Mouse (Mus musculus): ENCODE measurements around the gene 2310061I04Rik. TPM values are rescaled to one million over a fixed set of nuclear protein-coding genes. Genes with fewer than 3 reads are reported as not detected.
A peak's percentile ranks its signal among the peaks of the same experiment; 100 is the strongest.

Gene 2310061I04Rik
- total and polyA plus RNA-seq, 3 experiments, result 11.4 to 106 TPM; not detected in 1

DNA sequence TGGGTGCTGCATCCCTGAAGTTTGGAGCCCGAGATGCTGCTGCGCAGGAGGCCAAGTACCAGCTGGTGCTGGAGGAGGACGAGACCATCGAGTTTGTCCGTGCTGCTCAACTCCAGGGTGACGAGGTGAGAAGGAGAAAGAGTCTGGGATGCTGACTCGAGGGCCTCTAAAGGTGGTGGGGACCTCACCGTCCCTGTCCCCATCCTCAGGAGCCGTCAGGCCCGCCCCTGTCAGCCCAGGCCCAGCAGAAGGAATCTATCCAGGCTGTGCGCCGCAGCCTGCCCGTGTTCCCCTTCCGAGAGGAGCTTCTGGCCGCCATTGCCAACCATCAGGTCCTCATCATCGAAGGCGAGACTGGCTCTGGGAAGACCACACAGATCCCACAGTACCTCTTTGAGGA lies 14.3 kb downstream of the 2310061I04Rik start:
- no peaks in the 10 kb centered on the region for H3K9me3 ChIP-seq (replicated peaks; ENCODE audit: insufficient read depth, low read length)
- DNase-seq (ENCODE audit: low read depth, low spot score), result no peak
- no peak overlapping the region for H3K4me3 ChIP-seq (ENCODE audit: control insufficient read depth in 1 of 2, insufficient read depth in 1 of 2, low read depth in 2 of 2, low read length in 2 of 2)
- no peak overlapping the region for H3K27ac ChIP-seq (ENCODE audit: control insufficient read depth, low read depth, low read length)
- peaks cover 14% of the 10 kb centered on the region for H3K79me2 ChIP-seq (ENCODE audit: control insufficient read depth, insufficient read depth, low read length, poor library complexity)
- no peak overlapping the region for H3K9ac ChIP-seq (ENCODE audit: control insufficient read depth, low read depth, low read length, poor library complexity, severe bottlenecking)
- H3K36me3 ChIP-seq (ENCODE audit: control insufficient read depth in 1 of 2, insufficient read depth in 2 of 2, low read length in 2 of 2), result peaks cover 2 to 4% of the 10 kb centered on the region in 2 experiments; a peak in 2 of 4 replicates
- peaks cover 2 to 7% of the 10 kb centered on the region in 2 experiments; a peak in 2 of 4 replicates for H3K4me1 ChIP-seq (ENCODE audit: control insufficient read depth in 1 of 2, insufficient read depth in 2 of 2, low read length in 2 of 2)
- no peaks in the 10 kb centered on the region for H3K27me3 ChIP-seq (ENCODE audit: control insufficient read depth in 1 of 2, insufficient read depth in 2 of 2, low read length in 2 of 2)
- TF ChIP-seq NRF1 (IDR thresholded peaks at IDR 0.05; ENCODE audit: insufficient read depth, low read depth, low read length, poor library complexity, severe bottlenecking) (no peak), POLR2AphosphoS2 (IDR thresholded peaks at IDR 0.05; ENCODE audit: low read length) (no peak), TBP (IDR thresholded peaks at IDR 0.05; ENCODE audit: low read depth, low read length) (no peak), MAZ (IDR thresholded peaks at IDR 0.05; ENCODE audit: low read depth, low read length) (no peak), SMC3 (IDR thresholded peaks at IDR 0.05; ENCODE audit: low read depth, low read length) (no peak), ETS1 (IDR thresholded peaks at IDR 0.05; ENCODE audit: low read depth, low read length) (no peak), MAX (IDR thresholded peaks at IDR 0.05; ENCODE audit: low read length) (no peak), NELFE (IDR thresholded peaks at IDR 0.05; ENCODE audit: low read depth, low read length) (no peak), USF1 (IDR thresholded peaks at IDR 0.05; ENCODE audit: low read depth, low read length) (no peak), ZKSCAN1 (IDR thresholded peaks at IDR 0.05; ENCODE audit: low read depth, low read length) (no peak), POLR2AphosphoS5 (IDR thresholded peaks at IDR 0.05; ENCODE audit: borderline replicate concordance, low read depth, low read length) (no peak), MYC (IDR thresholded peaks at IDR 0.05; ENCODE audit: low read depth, low read length) (no peak)

DNA sequence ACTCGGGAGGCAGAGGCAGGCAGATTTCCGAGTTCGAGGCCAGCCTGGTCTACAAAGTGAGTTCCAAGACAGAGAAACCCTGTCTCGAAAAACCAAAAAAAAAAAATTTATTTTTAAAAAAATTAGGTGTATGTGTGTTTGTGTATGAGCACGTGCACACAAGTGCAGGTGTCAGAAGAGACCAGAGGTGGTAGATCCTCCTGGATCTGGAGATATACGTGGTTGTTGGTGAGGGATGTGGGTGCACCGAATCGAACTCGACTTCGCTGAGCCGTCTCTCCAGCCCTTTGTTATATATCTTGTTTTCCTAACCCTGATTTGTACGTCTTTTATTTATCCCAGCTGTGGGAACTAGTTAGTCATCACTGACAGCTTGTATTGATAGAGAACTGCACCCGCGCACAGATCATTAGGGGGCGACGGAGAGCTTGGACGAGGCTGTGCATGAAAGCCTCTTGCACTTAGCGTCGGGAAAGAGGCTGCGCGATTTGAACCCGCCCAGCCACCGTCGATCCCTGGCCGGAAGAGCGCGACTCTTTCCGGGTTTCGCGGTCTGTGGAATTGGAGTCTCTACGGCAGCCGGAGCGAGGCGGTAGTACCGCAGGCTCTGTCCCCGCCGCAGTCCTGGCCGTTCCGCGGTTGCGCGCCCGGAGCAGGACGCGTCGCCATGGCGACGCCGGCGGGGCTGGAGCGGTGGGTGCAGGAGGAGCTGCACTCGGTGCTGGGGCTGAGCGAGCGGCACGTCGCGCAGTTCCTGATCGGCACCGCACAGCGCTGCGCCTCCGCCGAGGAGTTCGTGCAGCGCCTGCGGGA lies 17.8 kb downstream of the 2310061I04Rik start, which contains the start of gene Dhx16:
TSS of gene Dhx16 (plus strand) at position 575 of the 813 bp plus-strand sequence.
- H3K27ac ChIP-seq (ENCODE audit: control insufficient read depth, low read depth, low read length), result peak within 1 kb of the TSS; percentile 54
- H3K4me1 ChIP-seq (ENCODE audit: control insufficient read depth in 1 of 2, insufficient read depth in 2 of 2, low read length in 2 of 2), result peaks cover 2 to 12% of the 10 kb centered on the region in 2 experiments; a peak in 3 of 4 replicates
- TF ChIP-seq POLR2AphosphoS5 (IDR thresholded peaks at IDR 0.05; ENCODE audit: borderline replicate concordance, low read depth, low read length) (no peak), TAL1 (IDR thresholded peaks at IDR 0.05; ENCODE audit: low read length) (no peak), GABPA (IDR thresholded peaks at IDR 0.05; ENCODE audit: low read depth, low read length) (peak; percentile 49; the same call in 1 of the 2 replicates), ZMIZ1 (IDR thresholded peaks at IDR 0.05; ENCODE audit: low read depth, low read length) (no peak), RCOR1 (IDR thresholded peaks at IDR 0.05; ENCODE audit: low read depth, low read length) (no peak; the same call in 1 of the 2 replicates), ZC3H11A (IDR thresholded peaks at IDR 0.05; ENCODE audit: low read depth, low read length) (peak; percentile 32), NRF1 (IDR thresholded peaks at IDR 0.05; ENCODE audit: insufficient read depth, low read depth, low read length, poor library complexity, severe bottlenecking) (peak; percentile 61), TCF12 (IDR thresholded peaks at IDR 0.05; ENCODE audit: low read depth, low read length) (peak; percentile 46; the same call in 1 of the 2 replicates), MYB (IDR thresholded peaks at IDR 0.05; ENCODE audit: low read depth, low read length) (no peak), RAD21 (IDR thresholded peaks at IDR 0.05; ENCODE audit: low read depth, low read length) (peak; percentile 56), CHD1 (IDR thresholded peaks at IDR 0.05; ENCODE audit: low read depth, low read length) (no peak), ZKSCAN1 (IDR thresholded peaks at IDR 0.05; ENCODE audit: low read depth, low read length) (0 out of 2 replicates have a peak, but pooled peaks have one; percentile 45), POLR2AphosphoS2 (IDR thresholded peaks at IDR 0.05; ENCODE audit: low read length) (peak; percentile 37; the same call in 1 of the 2 replicates), KAT2A (conservative IDR thresholded peaks at IDR 0.05; ENCODE audit: low read depth, low read length) (peak; percentile 85), ETS1 (IDR thresholded peaks at IDR 0.05; ENCODE audit: low read depth, low read length) (peak; percentile 67), SMC3 (IDR thresholded peaks at IDR 0.05; ENCODE audit: low read depth, low read length) (peak; percentile 72), GATA1 (IDR thresholded peaks at IDR 0.05; ENCODE audit: low read depth, low read length) (peak; percentile 42; the same call in 1 of the 2 replicates), MAFK (IDR thresholded peaks at IDR 0.05; ENCODE audit: borderline replicate concordance, low read depth, low read length) (no peak), POLR2A (IDR thresholded peaks at IDR 0.05; ENCODE audit: control insufficient read depth in 1 of 2, insufficient read depth in 1 of 2, low read depth in 1 of 2, low read length in 2 of 2, poor library complexity in 1 of 2) (peak; percentile 59 to 83), CTCF (IDR thresholded peaks at IDR 0.05 in 2 of 3, conservative IDR thresholded peaks at IDR 0.05 in 1 of 3; ENCODE audit: control insufficient read depth in 1 of 3, insufficient read depth in 1 of 3, low read depth in 2 of 3, low read length in 3 of 3, poor library complexity in 1 of 3, severe bottlenecking in 1 of 3) (peak; percentile 61 to 89 (median 79)), MAZ (IDR thresholded peaks at IDR 0.05; ENCODE audit: low read depth, low read length) (peak; percentile 20; the same call in 1 of the 2 replicates), MXI1 (IDR thresholded peaks at IDR 0.05; ENCODE audit: low read depth, low read length) (peak; percentile 91; the same call in 1 of the 2 replicates), NELFE (IDR thresholded peaks at IDR 0.05; ENCODE audit: low read depth, low read length) (peak; percentile 70), MYC (IDR thresholded peaks at IDR 0.05; ENCODE audit: low read depth, low read length) (0 out of 2 replicates have a peak, but pooled peaks have one; percentile 36), JUND (IDR thresholded peaks at IDR 0.05; ENCODE audit: low read depth, low read length) (no peak)

More for the DNA sequence above, 17.8 kb downstream of the 2310061I04Rik start, which contains the start of gene Dhx16:
- Histone ChIP-seq H3K4me3 (ENCODE audit: control insufficient read depth in 1 of 2, insufficient read depth in 1 of 2, low read depth in 2 of 2, low read length in 2 of 2) (peak within 1 kb of the TSS; percentile 87 to 92), H3K9me3 (replicated peaks; ENCODE audit: insufficient read depth, low read length) (no peaks in the 10 kb centered on the region), H3K79me2 (ENCODE audit: control insufficient read depth, insufficient read depth, low read length, poor library complexity) (peaks cover 14% of the 10 kb centered on the region), H3K9ac (ENCODE audit: control insufficient read depth, low read depth, low read length, poor library complexity, severe bottlenecking) (peak within 1 kb of the TSS; percentile 89), H3K27me3 (ENCODE audit: control insufficient read depth in 1 of 2, insufficient read depth in 2 of 2, low read length in 2 of 2) (no peaks in the 10 kb centered on the region), H3K36me3 (ENCODE audit: control insufficient read depth in 1 of 2, insufficient read depth in 2 of 2, low read length in 2 of 2) (peaks cover 0 to 8% of the 10 kb centered on the region in 2 experiments; a peak in 3 of 4 replicates)
- DNase-seq (ENCODE audit: low read depth, low spot score), result peak; percentile 98

Measured in MEL (cell line).